Mouse (Mus musculus): ENCODE results near the gene Kpna2.

GRCm38 (mm10) chr11:107028754-107029153 lies 29.4 kb upstream of the Kpna2 start:
- no peak for TF ChIP-seq POLR2A (IDR thresholded peaks at IDR 0.05; ENCODE audit: insufficient read depth, low read depth, low read length)
- TF ChIP-seq CTCF (IDR thresholded peaks at IDR 0.05; ENCODE audit: insufficient read depth, low read depth, low read length) = no peak

Data from olfactory bulb, adult 2 months (tissue).